Mouse (Mus musculus) heart, postnatal 0 days (tissue): ENCODE measurements around the gene Igflr1.

Source experiments
- CTCF ChIP-seq: IDR thresholded peaks from 2 replicates; pipeline ENCODE4 v1.5.1; 2016; ENCODE audit warnings: antibody characterized with exemption, control low read depth, low read depth
- EP300 ChIP-seq: IDR thresholded peaks from 2 replicates; pipeline ENCODE4 v1.6.1; 2016; ENCODE audit warnings: antibody characterized with exemption, low read depth

GRCm38 (mm10) chr7:30608476-30608875, 43.2 kb downstream of the Igflr1 start:
- TF ChIP-seq CTCF: no peak
- TF ChIP-seq EP300: no peak
